In genomic region chr6:38759922-38760620, GRCm38 (mm10) we compare ENCODE assay signal across 13 mouse cellular contexts.
DNase-seq lines count a peak whose midpoint lies in the region; ATAC-seq and TF ChIP-seq lines count a peak whose summit lies in the region.
"Had no signal": no experiment of that assay in that cellular context is flagged by ENCODE, and none has a peak within 500 bp of the region (broad histone marks: within the 10 kb centered on the region; RNA-seq: fewer than 3 reads in every experiment).

No protein-coding gene starts in this region.

- H3K4me1 ChIP-seq in hindbrain, embryonic 13.5 days (replicated peaks) = peaks cover 61% of the 10 kb centered on the region

- H3K27me3 ChIP-seq in hindbrain, embryonic 13.5 days = no peaks in the 10 kb centered on the region
- H3K27me3 ChIP-seq: hindbrain, embryonic 15.5 days; megakaryocyte, embryonic 14.5 days had no signal

- peak; percentile 33 for DNase-seq in adrenal gland, postnatal 10 days
- no peak for DNase-seq in adrenal gland, postnatal 36 days
- no peak for DNase-seq in layer of hippocampus, adult 2 months (ENCODE audit: low spot score in 2 of 2)
- DNase-seq in layer of hippocampus, adult 9-11 months = no peak
- peak; percentile 86 for DNase-seq in brain, embryonic 14.5 days (ENCODE audit: low read depth)
- DNase-seq in testis, postnatal 14 days (ENCODE audit: low spot score) = no peak
- no peak for DNase-seq in right cerebral cortex, adult 2 months (ENCODE audit: low spot score in 2 of 2)
- DNase-seq: gastrocnemius, postnatal 10 days; layer of hippocampus, postnatal 36 days; liver had no signal

- H3K4me3 ChIP-seq in layer of hippocampus, adult 2 months = no peak overlapping the region
- H3K4me3 ChIP-seq in hindbrain, embryonic 13.5 days = no peak overlapping the region
- H3K4me3 ChIP-seq: hindbrain, embryonic 15.5 days; megakaryocyte, embryonic 14.5 days had no signal

- no peak overlapping the region for H3K4me2 ChIP-seq in hindbrain, embryonic 13.5 days
- H3K4me2 ChIP-seq: hindbrain, embryonic 15.5 days had no signal

- H3K9me3 ChIP-seq in hindbrain, embryonic 13.5 days = no peaks in the 10 kb centered on the region
- H3K9me3 ChIP-seq: hindbrain, embryonic 15.5 days; megakaryocyte, embryonic 14.5 days had no signal

- ATAC-seq in hindbrain, embryonic 13.5 days (ENCODE audit: low FRiP score) = no peak

- 19% methylated on average over 6 of the region's 6 CpGs for WGBS in hindbrain, embryonic 13.5 days

- no peak for TF ChIP-seq POLR2A in brain, embryonic 14.5 days (IDR thresholded peaks at IDR 0.05; ENCODE audit: borderline replicate concordance, extremely low read depth, insufficient read depth, insufficient read length, poor library complexity, severe bottlenecking)

- no peak overlapping the region for H3K9ac ChIP-seq in hindbrain, embryonic 13.5 days
- H3K9ac ChIP-seq: hindbrain, embryonic 15.5 days had no signal

- H3K36me3 ChIP-seq in hindbrain, embryonic 13.5 days = no peaks in the 10 kb centered on the region
- H3K36me3 ChIP-seq: hindbrain, embryonic 15.5 days had no signal

- no peak for TF ChIP-seq CTCF in layer of hippocampus, adult 2 months (conservative IDR thresholded peaks at IDR 0.05)
- TF ChIP-seq CTCF in brain, embryonic 14.5 days (IDR thresholded peaks at IDR 0.05; ENCODE audit: borderline replicate concordance, extremely low read depth, insufficient read depth, insufficient read length) = no peak

- H3K27ac ChIP-seq in layer of hippocampus, adult 2 months = peak overlapping the region; percentile 67
- H3K27ac ChIP-seq in hindbrain, embryonic 13.5 days = peak overlapping the region; percentile 25; the same call in 1 of the 2 replicates
- H3K27ac ChIP-seq: hindbrain, embryonic 15.5 days had no signal

Comparison
In these comparisons a context has a peak if more than half of its experiments do, and no peak if none do; other contexts are left out.
1. DNase-seq: peak in adrenal gland, postnatal 10 days (single experiment) and brain, embryonic 14.5 days (single experiment); none in adrenal gland, postnatal 36 days (0 of 2), layer of hippocampus, adult 2 months (0 of 2), layer of hippocampus, adult 9-11 months (single experiment), testis, postnatal 14 days (single experiment) and right cerebral cortex, adult 2 months (0 of 2).